Mouse (Mus musculus) intestine, postnatal 0 days (tissue): Measurements from ENCODE around the gene Uggt2. TPM values are rescaled to one million over a fixed set of nuclear protein-coding genes. Genes with fewer than 3 reads are reported as not detected.

Experiments
- ATAC-seq: fragments of 200-750 bp; cut with Nextera tagmentation; 2 replicates; pipeline ENCODE4 v1.8.0; 2017; ENCODE audit warnings: mild to moderate bottlenecking, moderate TSS enrichment, moderate library complexity
- H3K27ac ChIP-seq: fragments of 300-500 bp; sonication (generic); 2 replicates; pipeline ENCODE4 v1.5.1; 2014; ENCODE audit warnings: mild to moderate bottlenecking, low read depth, low read length, moderate library complexity
- H3K27me3 ChIP-seq: fragments of 300-500 bp; sonication (generic); replicated peaks from 2 replicates; pipeline ENCODE4 v1.6.1; 2014; ENCODE audit warnings: low read length, mixed read lengths; ENCODE audit not compliant: control insufficient read depth, insufficient read depth
- H3K36me3 ChIP-seq: fragments of 300-500 bp; sonication (generic); 2 replicates; pipeline ENCODE4 v1.6.1; 2014; ENCODE audit warnings: mild to moderate bottlenecking, moderate library complexity; ENCODE audit not compliant: control insufficient read depth, insufficient read depth
- H3K4me1 ChIP-seq: fragments of 300-500 bp; sonication (generic); replicated peaks from 2 replicates; pipeline ENCODE4 v1.6.1; 2014; ENCODE audit warnings: antibody characterized with exemption, low read length, mixed read lengths; ENCODE audit not compliant: control insufficient read depth, insufficient read depth
- H3K4me2 ChIP-seq: fragments of 300-500 bp; sonication (generic); replicated peaks from 2 replicates; pipeline ENCODE4 v1.6.1; 2014; ENCODE audit warnings: low read depth, mild to moderate bottlenecking, moderate library complexity
- H3K4me3 ChIP-seq: fragments of 300-500 bp; sonication (generic); 2 replicates; pipeline ENCODE4 v1.5.1; 2014; ENCODE audit warnings: low read depth, low read length
- H3K9ac ChIP-seq: fragments of 300-500 bp; sonication (generic); 2 replicates; pipeline ENCODE4 v1.6.1; 2014; ENCODE audit warnings: mild to moderate bottlenecking, low read depth, low read length
- H3K9me3 ChIP-seq: fragments of 300-500 bp; sonication (generic); 2 replicates; pipeline ENCODE4 v1.6.1; 2016; ENCODE audit warnings: mixed run types; ENCODE audit not compliant: control insufficient read depth
- CTCF ChIP-seq: sonication (generic); IDR thresholded peaks from 2 replicates; pipeline ENCODE4 v1.5.1; 2016; ENCODE audit warnings: low read depth, mild to moderate bottlenecking, control low read depth, antibody characterized with exemption, moderate library complexity
- WGBS: fragments of 180-500 bp; shearing (Covaris S2); extraction: QIAGEN DNeasy Blood & Tissue Kit; methylation state at CpG from one replicate; pipeline ENCODE4 v1.1.7; 2014; 5-methylcytosine and 5-hydroxymethylcytosine counted together
- polyA plus RNA-seq: library from polyadenylated mRNA; unstranded; fragments of >200 nt; fragmentation: Nextera tagmentation; extraction: Ambion mirVana; gene quantifications from 2 replicates; pipeline ENCODE4 v1.2.1, GENCODE M21; 2015

Gene Uggt2
- polyA plus RNA-seq, 1 experiment from 2014 or later: 1.6 TPM

- Histone ChIP-seq H3K4me2 (peak overlapping the region; percentile 83), H3K27ac (peak overlapping the region; percentile 75), H3K4me1 (no peaks in the 10 kb centered on the region), H3K9ac (peak overlapping the region; percentile 50), H3K27me3 (no peaks in the 10 kb centered on the region), H3K4me3 (peak overlapping the region; percentile 52), H3K36me3 (no peaks in the 10 kb centered on the region; the same call in 1 of the 2 replicates), H3K9me3 (no peaks in the 10 kb centered on the region)
- no peak for TF ChIP-seq CTCF
- 1% methylated on average over 49 of the region's 49 CpGs for WGBS
- ATAC-seq: no peak
Observed at GRCm38 (mm10) chr14:119006441-119007102, 92.7 kb downstream of the Uggt2 start.

GRCm38 (mm10) chr14:119005834-119006233, 93.4 kb downstream of the Uggt2 start:
- H3K9ac ChIP-seq: no peak overlapping the region
- no peak overlapping the region for H3K27ac ChIP-seq
- H3K9me3 ChIP-seq: no peaks in the 10 kb centered on the region
- no peak for ATAC-seq
- H3K4me2 ChIP-seq: peak overlapping the region; percentile 83
- WGBS: 15% methylated on average over 5 of the region's 5 CpGs
- no peaks in the 10 kb centered on the region; the same call in 1 of the 2 replicates for H3K36me3 ChIP-seq
- peak overlapping the region; percentile 52 for H3K4me3 ChIP-seq
- H3K27me3 ChIP-seq: no peaks in the 10 kb centered on the region
- H3K4me1 ChIP-seq: no peaks in the 10 kb centered on the region
- no peak for TF ChIP-seq CTCF

GRCm38 (mm10) chr14:119003320-119003719, 95.9 kb downstream of the Uggt2 start:
- H3K9me3 ChIP-seq: no peaks in the 10 kb centered on the region
- peak; percentile 75 for TF ChIP-seq CTCF
- no peaks in the 10 kb centered on the region for H3K4me1 ChIP-seq
- H3K27me3 ChIP-seq: no peaks in the 10 kb centered on the region
- H3K4me3 ChIP-seq: no peak overlapping the region
- no peak overlapping the region for H3K4me2 ChIP-seq
- no peak overlapping the region for H3K9ac ChIP-seq
- H3K36me3 ChIP-seq: no peaks in the 10 kb centered on the region; the same call in 1 of the 2 replicates
- ATAC-seq: no peak
- H3K27ac ChIP-seq: no peak overlapping the region

- 69% methylated on average over 9 of the region's 9 CpGs for WGBS
- ATAC-seq: peak; percentile 67
- H3K4me2 ChIP-seq: no peak overlapping the region
Observed at GRCm38 (mm10) chr14:118995226-118995925, 103.9 kb downstream of the Uggt2 start.

DNA sequence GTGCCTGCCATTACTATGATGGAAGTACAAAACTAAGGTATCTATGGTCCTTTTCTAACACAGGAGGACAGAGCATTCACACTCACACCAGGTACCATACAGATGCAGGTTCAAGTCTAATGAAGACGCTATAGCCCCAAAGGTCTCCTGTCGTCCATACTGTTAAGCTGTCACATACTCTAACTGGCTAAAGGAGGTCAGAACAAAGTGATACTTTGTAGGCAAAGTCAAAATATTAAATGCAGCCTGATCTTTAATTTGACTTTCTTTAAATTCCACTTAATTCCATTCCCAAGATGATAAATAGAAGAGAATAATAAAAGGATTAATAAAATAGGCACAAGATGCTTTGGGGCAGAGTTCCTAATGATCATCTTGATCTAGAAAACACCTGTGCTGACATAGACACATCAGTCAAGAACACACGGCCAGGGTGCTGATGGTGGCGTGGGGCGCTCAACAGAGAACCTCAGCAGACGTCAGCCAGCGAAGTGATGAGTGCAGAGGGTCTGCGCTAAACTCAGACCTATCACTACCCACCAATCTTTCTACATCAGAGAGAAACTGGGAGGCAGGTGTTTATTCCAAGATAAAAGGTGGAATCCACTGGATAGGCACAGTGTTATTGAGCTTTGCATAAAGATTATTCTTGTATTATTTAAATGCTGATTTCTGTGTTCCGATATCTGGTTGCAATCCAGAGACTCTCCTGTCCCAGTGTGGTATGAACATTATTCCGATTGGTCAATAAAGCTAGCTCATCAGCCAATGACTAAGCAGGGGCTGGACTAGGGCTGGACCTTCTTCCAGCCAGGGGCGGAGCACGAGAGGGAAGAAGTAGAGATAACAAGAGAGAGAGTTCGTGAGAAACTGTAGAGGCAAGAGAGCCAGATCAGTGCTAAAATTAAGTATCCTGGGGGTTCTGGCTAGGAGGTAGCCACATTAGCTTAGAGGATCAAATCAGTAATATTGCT, 111.4 kb downstream of the Uggt2 start:
- no peaks in the 10 kb centered on the region for H3K4me1 ChIP-seq
- WGBS: 64% methylated on average over 13 of the region's 13 CpGs
- no peak for TF ChIP-seq CTCF
- H3K27ac ChIP-seq: no peak overlapping the region
- no peak for ATAC-seq
- 0 out of 2 replicates have a peak, but pooled peaks cover 7% of the 10 kb centered on the region for H3K36me3 ChIP-seq
- H3K9me3 ChIP-seq: no peaks in the 10 kb centered on the region
- H3K4me2 ChIP-seq: no peak overlapping the region
- no peaks in the 10 kb centered on the region for H3K27me3 ChIP-seq
- H3K4me3 ChIP-seq: no peak overlapping the region
- no peak overlapping the region for H3K9ac ChIP-seq

More at GRCm38 (mm10) chr14:118995226-118995925, 103.9 kb downstream of the Uggt2 start:
- H3K9me3 ChIP-seq: no peaks in the 10 kb centered on the region
- H3K9ac ChIP-seq: no peak overlapping the region
- H3K27me3 ChIP-seq: no peaks in the 10 kb centered on the region
- no peaks in the 10 kb centered on the region for H3K4me1 ChIP-seq
- H3K36me3 ChIP-seq: no peaks in the 10 kb centered on the region; the same call in 1 of the 2 replicates
- H3K4me3 ChIP-seq: no peak overlapping the region
- no peak for TF ChIP-seq CTCF
- H3K27ac ChIP-seq: no peak overlapping the region
